Mouse (Mus musculus): ENCODE measurements at regions not wholly inside any gene's neighbourhood (a gene's known extent, or its start where the extent isn't known, plus 50 kb on each side); places are given as distances from the start of the nearest gene placed in this dataset.

DNA sequence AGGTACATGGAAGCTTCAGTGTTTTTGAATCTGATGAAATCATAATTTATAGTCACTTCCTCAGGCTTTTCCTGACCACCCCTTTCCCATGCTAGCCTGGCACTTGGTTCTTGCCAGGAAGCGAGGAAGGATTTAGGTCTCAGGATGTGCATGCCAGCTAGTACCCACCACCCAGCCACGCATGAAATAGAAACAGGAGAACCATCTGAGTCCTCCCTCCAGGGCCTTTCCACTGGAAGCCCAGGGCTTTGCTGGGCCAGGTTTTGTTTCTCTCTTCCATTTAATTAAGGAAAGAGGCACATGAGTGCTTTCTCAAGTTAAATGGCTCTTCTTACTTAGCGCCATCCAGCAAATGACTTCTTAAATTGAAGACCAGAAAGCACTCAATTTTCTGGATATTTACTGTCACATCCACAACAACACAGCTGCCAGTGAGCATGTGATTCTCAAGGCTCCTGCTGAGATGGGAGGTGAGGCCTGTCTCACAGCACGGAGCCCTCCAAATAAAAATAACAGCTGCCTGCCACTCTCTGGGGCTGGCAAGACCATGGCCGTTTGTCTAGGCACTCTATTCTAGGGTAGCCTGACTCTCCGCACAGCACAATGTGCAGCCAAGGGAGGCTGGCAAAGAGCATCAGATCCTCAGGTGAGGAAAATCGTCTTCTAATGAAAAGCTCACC is 110.4 kb upstream of the Nmnat3 start:
- no peak for TF ChIP-seq CTCF (IDR thresholded peaks at IDR 0.05; ENCODE audit: low read depth, low read length)
- TF ChIP-seq EP300 (IDR thresholded peaks at IDR 0.05; ENCODE audit: insufficient read depth, low read depth, low read length) = no peak
- no peak for TF ChIP-seq POLR2A (IDR thresholded peaks at IDR 0.05; ENCODE audit: insufficient read depth, low read length)

Data from ES-Bruce4 (cell line).